Mouse (Mus musculus): ENCODE data around the gene Setd1b.
"Not testable (repeated sequence)": the region's sequence is repeated elsewhere in the genome, so short reads cannot be mapped to it uniquely, and the experiment has no call there.

The Setd1b gene

GRCm38 (mm10) chr5:123200816-123201522, 59.0 kb downstream of the Setd1b start:
- DNase-seq (ENCODE audit: low spot score in 2 of 2): not testable (repeated sequence)

GRCm38 (mm10) chr5:123201523-123201892, 59.5 kb downstream of the Setd1b start:
- peak in 1 of 2 experiments; percentile 13 for DNase-seq (ENCODE audit: low spot score in 2 of 2)

GRCm38 (mm10) chr5:123201987-123202386, 60.0 kb downstream of the Setd1b start:
- DNase-seq (ENCODE audit: low spot score in 2 of 2): peak; percentile 16 to 39

GRCm38 (mm10) chr5:123202771-123203170, 60.8 kb downstream of the Setd1b start:
- DNase-seq (ENCODE audit: low spot score in 2 of 2): not testable (repeated sequence)

- DNase-seq (ENCODE audit: low spot score in 2 of 2): not testable (repeated sequence)
Measured at GRCm38 (mm10) chr5:123203591-123203990, 61.6 kb downstream of the Setd1b start.

Data from spleen, postnatal 10 days (tissue).